Mouse (Mus musculus): ENCODE measurements around the gene Pgam5.

Pgam5 gene

DNA sequence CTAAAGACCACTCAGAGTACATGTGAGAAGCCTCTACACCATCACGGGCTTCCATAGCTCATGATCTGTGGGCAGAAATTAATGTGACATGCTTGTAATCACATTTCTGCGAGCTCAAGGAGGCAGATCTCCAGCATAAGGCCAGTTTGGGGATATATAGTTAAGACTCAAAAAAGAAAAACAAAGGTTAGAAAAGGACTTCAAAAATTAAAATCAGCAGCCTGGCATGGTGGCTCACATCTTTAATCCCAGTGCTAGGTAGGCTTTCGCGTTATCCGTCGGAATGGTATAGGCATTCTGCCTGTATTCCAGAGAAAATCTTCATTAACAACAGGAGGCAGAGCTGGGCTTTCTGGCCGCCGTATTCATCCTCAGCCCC is 39.3 kb downstream of the Pgam5 start:
- no peak for DNase-seq (ENCODE audit: low read depth, low spot score)

GRCm38 (mm10) chr5:110227336-110227883 is 42.3 kb downstream of the Pgam5 start:
- DNase-seq (ENCODE audit: low read depth, low spot score) = peak; percentile 96

GRCm38 (mm10) chr5:110225056-110225455 is 44.7 kb downstream of the Pgam5 start:
- DNase-seq (ENCODE audit: low read depth, low spot score) = no peak

DNA sequence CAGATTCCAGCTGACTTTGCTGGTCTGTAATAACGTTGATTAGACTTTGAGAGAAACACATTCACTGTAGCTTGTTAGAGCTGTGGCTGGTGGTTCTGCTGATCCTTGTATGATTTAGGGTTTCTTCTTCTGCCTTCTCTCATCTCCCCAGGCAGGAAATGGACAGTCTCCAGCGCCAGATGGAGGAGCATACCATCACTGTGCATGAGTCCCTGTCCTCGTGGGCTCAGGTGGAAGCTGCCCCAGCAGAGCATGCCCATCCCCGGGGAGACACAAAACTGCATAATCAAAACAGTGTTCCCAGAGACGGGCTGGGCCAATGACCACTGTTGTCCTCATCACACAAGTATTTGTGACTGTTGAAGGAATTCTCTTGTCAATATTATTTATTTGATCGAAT is 47.0 kb downstream of the Pgam5 start:
- DNase-seq (ENCODE audit: low read depth, low spot score) = no peak

GRCm38 (mm10) chr5:110220331-110220730 is 49.4 kb downstream of the Pgam5 start:
- DNase-seq (ENCODE audit: low read depth, low spot score) = peak; percentile 54

GRCm38 (mm10) chr5:110216780-110217179 is 52.9 kb downstream of the Pgam5 start:
- no peak for DNase-seq (ENCODE audit: low read depth, low spot score)

- DNase-seq (ENCODE audit: low read depth, low spot score) = no peak
These were observed 58.4 kb downstream of the Pgam5 start for GRCm38 (mm10) chr5:110211312-110211711.
